Mouse (Mus musculus) hematopoietic stem cell, adult 5-6 weeks (primary cell): Measurements from ENCODE around the gene Aldh1a3. TPM values are rescaled to one million over a fixed set of nuclear protein-coding genes. Genes with fewer than 3 reads are reported as not detected.

Experiments
- ATAC-seq, 2 experiments: fragments of 125-278 bp in 1 of 2; replicated peaks in 1 of 2; 2 replicates each; pipeline ENCODE4 v1.8.0; 2016 to 2017; ENCODE audit warnings: inconsistent platforms in 2 of 2, mild to moderate bottlenecking in 2 of 2, moderate number of reproducible peaks in 2 of 2, low read depth in 1 of 2, moderate TSS enrichment in 1 of 2; ENCODE audit not compliant: low FRiP score in 2 of 2, poor library complexity in 2 of 2, severe bottlenecking in 2 of 2, insufficient read depth in 1 of 2, low TSS enrichment in 1 of 2
- total RNA-seq: library from RNA; stranded (forward); fragments of 172-1452, 232-1000 nt; gene quantifications from 2 replicates; pipeline ENCODE4 v1.2.3, GENCODE M21; 2017

Gene Aldh1a3
- total RNA-seq, 1 experiment from 2014 or later = not detected

- peak in 1 of 2 experiments; percentile 74; a peak in 2 of 4 replicates for ATAC-seq
Observed at GRCm38 (mm10) chr7:66434453-66434935, 7.2 kb upstream of the Aldh1a3 start.

DNA sequence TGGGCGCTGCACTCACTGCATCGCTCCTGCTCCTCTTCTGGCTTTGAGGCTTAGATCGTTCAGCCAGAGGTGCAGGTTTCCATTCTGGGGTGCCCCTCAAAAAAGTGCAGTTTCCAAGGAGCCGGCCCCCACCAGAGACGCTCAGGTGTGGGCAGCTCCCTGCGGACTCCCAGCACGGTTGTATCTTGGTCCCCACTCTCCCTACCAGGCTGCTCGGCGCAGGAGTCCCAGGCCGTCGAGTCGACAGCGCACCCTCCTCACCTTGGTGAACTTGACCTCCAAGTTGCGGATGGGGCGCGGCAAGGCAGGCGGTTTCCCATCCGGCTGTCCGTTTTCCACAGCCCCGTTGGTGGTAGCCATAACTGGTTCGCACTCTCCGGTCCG, 272 bp downstream of the Aldh1a3 start:
- no peak for ATAC-seq

DNA sequence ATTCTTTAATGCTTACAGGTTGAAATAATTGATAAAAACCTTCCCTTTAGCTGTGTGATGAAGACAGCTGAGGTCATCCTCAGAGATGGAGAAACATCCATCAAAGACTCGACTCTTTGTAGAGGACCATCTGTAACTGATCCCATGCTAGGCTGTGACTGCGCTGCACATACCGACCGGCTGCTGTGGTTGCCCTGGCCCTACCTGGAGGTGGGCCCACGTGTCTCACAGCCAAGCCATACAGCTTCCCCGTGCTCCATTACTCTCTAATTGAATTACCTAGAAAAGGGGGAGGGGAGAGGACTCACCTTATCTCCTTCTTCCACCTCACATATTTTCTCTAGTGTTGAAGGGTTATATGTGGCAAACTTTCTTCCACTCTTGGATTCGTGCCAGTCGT, 5.4 kb downstream of the Aldh1a3 start:
- ATAC-seq = no peak

GRCm38 (mm10) chr7:66418981-66419380, 8.3 kb downstream of the Aldh1a3 start:
- ATAC-seq = no peak

DNA sequence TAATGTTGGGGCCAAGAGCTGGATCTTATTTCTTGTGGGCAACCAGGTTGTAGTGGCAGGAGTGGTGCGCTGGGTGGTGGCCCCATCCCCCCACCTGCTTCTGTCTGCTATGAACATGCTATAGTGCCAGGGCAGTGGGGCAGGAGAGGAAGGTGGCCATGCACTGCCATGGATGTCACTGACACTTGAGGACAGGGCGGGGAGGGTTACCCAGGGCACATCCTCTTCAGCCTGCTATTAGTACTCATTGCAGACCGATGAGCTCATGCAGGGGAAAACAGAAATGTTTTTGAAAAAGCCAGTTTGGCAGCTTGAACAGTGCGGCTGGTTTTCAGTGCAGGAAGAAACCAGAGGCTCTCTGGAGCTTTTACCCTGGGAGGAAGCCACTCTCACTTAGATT, 10.5 kb downstream of the Aldh1a3 start:
- no peak for ATAC-seq

DNA sequence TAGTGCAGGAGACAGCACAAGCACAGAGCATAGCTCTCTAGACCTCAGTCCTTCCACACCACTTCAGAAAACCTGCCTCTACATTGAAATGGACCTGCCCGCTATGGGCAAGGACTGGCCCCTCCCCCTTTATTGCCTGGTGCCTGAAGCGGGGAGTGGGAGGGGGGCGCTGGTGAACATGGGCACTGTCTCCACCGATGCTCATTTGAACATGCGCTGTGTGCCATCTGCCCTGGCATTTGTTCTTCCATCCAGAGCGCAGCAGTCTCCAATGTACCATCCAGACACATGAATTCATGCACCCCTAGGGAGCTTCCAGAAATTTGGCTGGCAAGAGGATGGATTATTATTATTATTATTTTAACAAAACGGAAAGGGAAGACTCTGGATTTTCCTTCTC, 14.2 kb downstream of the Aldh1a3 start:
- no peak for ATAC-seq

- ATAC-seq = no peak
Observed at GRCm38 (mm10) chr7:66409433-66409832, 17.9 kb downstream of the Aldh1a3 start.

GRCm38 (mm10) chr7:66406971-66407370, 20.3 kb downstream of the Aldh1a3 start:
- no peak for ATAC-seq

DNA sequence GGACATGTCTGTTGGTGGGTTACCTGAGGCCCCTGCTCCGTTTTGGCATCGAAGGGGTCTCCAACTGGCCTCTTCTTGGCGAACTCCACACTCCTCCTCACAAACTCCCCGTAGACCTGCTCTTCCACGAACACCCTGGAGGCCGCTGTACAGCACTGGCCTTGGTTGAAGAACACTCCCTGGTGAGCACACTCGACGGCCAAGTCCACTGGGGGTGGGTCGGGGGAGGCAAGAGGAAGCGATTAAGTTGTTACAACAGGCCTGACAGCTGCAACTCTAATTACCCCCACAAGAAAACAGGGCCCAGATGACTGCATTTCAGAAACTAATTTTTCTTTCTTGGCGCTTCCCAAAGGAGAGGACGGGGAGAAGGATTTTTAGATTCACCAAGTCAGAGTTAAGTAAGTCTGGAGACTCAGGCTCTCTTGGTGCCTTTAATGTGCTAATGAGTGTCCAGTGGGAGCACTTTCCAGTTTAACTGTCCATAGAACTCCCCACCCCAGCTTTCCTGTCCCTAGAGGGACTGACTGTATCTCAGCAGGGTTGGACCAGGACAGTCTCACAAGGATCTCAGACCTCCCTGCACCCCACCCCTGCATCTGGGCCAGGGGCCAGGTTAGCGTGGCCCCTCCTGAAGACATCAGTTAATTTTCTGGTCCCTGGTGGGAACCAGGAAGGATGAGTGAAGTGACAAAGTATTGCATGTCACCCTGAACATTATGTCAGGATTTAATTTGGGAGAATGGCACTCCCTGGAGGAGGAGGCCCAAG, 21.2 kb downstream of the Aldh1a3 start:
- no peak for ATAC-seq

GRCm38 (mm10) chr7:66405541-66405940, 21.8 kb downstream of the Aldh1a3 start:
- ATAC-seq = no peak

DNA sequence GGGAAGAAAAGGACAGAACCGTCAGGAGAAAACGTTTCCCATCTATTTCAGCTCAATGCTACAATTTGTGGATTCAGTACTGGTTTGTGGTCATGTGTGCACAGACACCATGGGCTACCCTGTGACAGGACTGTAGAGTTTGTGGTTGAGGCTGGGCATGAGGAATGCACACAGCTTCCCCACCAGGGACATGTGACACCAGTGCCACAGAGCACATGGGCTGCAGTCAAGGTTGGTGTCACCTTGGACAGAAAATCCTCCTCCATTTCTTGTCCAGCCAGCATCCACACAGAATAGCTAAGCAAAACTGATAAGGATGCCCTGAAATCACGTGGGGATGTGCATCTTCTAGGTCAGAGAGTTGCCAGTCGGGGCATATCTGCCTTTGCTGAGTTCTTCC, 22.5 kb downstream of the Aldh1a3 start:
- peak; percentile 67 to 74 for ATAC-seq

DNA sequence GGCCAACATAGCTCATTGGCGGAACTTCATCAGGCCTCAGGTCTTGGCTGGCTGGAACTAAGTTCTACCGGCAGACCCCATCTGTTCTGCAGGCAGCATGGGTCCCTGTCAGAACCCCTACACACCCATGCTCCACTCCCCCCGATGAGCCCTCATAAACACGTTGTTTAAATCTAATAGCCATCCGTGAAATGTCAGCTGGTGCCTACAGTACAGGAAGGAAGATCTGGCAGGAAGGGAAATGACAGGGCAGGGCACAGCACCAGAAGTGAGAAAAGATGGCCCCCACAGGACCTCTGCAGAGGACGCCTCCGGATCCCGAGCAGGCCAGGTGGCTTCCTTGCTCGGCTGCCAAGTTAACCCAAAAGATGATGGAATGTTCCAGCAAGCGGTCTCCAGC, 23.2 kb downstream of the Aldh1a3 start:
- ATAC-seq = peak; percentile 42 to 61; a peak in 3 of 4 replicates

DNA sequence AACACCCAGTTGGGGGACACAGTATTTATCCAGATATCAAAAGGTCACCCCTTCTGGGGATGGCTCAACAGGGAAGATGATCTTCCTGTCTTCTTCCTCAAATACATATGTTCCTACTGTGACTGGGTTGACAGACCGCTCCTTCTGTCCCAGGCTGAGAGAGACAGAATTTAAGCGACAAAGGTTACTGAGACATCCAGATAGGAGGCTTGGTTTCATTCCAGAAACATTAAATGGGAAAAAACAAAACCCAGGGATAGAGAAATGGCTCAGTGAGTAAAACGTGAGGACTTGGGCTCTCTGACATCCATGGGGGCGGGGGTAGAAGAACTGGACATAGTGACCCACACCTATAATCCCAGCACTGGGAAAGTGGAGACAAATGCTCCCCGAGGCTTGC, 24.4 kb downstream of the Aldh1a3 start:
- no peak for ATAC-seq

DNA sequence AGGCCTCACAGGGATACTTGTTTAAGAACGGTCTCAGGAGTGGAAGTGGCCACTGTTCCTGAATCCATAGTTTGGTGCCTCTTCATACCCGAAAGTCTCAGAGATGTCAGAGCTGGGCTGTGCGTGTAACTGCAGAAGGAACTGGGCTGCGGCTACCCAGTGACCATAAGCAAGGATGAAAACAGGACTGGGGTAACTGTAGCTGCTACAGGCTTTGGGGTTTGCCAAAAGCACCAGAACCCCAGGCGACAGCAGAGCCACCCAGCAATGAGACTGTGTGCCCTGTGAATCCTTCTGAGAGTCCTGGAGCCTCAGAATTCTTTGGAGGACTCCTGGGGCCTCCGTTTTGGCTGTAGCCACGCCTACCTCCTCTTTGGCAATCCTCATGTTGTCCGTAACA, 25.7 kb downstream of the Aldh1a3 start:
- no peak for ATAC-seq

DNA sequence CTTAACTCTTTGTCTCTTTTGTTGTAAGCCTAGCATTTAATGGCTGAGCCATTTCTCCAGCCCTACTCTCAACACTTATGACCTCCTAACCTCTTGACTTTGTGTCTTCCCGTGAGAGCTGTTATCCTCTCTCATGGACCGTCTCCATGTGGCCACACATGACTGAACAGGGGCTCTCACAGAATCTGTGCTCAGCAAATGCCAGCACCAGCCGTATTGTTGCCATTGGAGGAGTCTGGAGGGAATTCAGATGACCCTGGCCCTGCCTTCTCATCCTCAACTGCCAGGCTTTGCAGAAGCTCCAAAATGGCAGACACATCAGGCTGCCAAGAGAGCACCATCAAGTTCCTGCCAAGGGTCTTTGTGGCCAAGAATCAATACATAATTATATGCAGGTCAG, 30.0 kb downstream of the Aldh1a3 start:
- ATAC-seq = no peak

GRCm38 (mm10) chr7:66388621-66389532, 38.4 kb downstream of the Aldh1a3 start:
- ATAC-seq = peak; percentile 79 to 86

DNA sequence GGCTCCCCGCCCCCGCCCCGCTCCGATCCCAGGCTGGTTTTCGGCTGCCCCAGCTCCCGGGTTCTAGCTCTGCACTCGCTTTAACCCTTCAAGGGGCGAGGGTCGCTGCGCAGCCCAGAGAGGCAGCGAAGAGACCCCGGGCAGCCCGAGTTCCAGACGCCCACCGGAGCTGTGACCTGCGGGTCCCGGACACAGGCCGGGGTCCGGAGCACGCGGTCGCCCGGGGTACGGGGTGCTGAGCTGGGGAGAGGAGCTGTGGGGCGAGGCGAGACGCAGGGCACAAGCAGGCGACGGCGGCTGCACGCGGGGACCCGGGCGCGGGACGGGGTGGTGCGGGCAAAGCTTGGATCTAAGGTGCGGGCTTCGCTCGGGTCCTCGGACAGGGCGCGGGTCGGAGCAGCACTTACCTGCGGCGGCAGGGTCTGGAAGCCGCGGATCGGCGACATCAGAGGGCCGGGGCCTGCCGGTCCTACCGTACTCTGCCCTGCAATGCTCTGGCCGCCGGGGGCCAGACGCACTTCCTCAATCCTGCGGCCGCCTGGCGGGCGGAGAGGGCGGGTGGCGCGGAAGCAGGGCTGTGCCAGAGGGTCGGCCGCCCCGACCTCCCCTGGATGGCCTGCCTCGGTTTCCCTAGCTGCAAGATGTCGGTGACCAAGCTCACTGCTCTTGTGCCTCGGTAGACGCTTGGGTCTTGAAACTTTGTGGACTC, 39.4 kb downstream of the Aldh1a3 start, which contains the start of gene Lrrk1:
Lrrk1 (minus strand) TSS at position 538 of the 709 bp plus-strand sequence.
- peak; percentile 47 to 61 for ATAC-seq

DNA sequence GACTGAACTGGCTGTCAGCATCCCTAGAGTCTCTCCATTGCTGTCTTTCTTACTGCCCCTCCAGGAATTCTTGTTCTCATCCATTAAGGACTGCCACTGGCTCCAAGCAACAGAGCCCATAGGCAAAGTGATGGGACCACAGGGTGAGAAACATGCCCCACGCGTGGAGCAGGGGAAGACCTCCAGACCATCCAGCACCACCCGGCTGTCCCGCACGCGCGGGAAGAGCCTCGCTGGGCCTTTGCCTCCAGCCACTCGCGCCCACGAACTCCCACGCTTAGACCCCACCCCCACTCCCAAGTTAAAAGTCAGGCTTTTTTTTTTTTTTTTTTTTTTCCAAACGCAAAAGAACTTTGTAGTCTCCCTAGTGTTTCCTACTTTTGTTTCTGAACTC, 39.9 kb downstream of the Aldh1a3 start:
- no peak for ATAC-seq
